Mouse (Mus musculus) common myeloid progenitor, adult 5-6 weeks (primary cell): ENCODE measurements at regions not wholly inside any gene's neighbourhood (a gene's known extent, or its start where the extent isn't known, plus 50 kb on each side); places are given as distances from the start of the nearest gene placed in this dataset.

ENCODE experiments used
- ATAC-seq: replicated peaks from 2 replicates; pipeline ENCODE4 v1.8.0; 2016; ENCODE audit warnings: low read depth, mild to moderate bottlenecking, moderate TSS enrichment, inconsistent platforms; ENCODE audit not compliant: poor library complexity, severe bottlenecking

- no peak for ATAC-seq
Measured at GRCm38 (mm10) chr8:26655897-26656296, 321.2 kb upstream of the Zfp703 start.

- no peak for ATAC-seq
Measured at GRCm38 (mm10) chr8:26656310-26657075, 320.6 kb upstream of the Zfp703 start.

- peak; percentile 90 for ATAC-seq
Measured at GRCm38 (mm10) chr8:26659381-26659780, 317.7 kb upstream of the Zfp703 start.

GRCm38 (mm10) chr8:26669541-26669940 lies 307.6 kb upstream of the Zfp703 start:
- ATAC-seq: no peak

- no peak for ATAC-seq
Measured at GRCm38 (mm10) chr8:26672486-26673395, 304.4 kb upstream of the Zfp703 start.

- no peak for ATAC-seq
Measured at GRCm38 (mm10) chr8:26677584-26678138, 299.5 kb upstream of the Zfp703 start.

GRCm38 (mm10) chr8:26680891-26681381 lies 296.2 kb upstream of the Zfp703 start:
- ATAC-seq: 0 out of 2 replicates have a peak, but pooled peaks have one; percentile 11

DNA sequence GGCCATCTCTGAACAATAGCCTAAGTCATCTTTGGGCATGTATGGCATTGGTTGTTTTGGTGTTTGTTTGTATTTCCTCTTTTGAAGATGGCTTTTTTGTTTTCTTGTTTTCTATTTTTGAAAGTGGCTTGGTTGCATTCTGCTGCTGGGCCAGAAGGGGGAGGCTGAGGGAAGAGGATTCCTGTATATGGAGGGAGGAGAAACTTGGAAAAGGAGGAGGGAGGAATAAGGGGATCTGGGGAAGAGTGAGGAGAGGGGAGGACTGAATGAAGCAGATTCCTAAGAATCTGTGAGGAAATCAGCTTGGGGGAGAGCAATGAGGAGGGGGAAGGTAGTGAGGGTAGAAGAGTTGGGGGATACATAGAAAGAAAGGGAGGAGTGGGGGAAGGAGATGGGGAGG lies 290.0 kb upstream of the Zfp703 start:
- ATAC-seq: no peak

DNA sequence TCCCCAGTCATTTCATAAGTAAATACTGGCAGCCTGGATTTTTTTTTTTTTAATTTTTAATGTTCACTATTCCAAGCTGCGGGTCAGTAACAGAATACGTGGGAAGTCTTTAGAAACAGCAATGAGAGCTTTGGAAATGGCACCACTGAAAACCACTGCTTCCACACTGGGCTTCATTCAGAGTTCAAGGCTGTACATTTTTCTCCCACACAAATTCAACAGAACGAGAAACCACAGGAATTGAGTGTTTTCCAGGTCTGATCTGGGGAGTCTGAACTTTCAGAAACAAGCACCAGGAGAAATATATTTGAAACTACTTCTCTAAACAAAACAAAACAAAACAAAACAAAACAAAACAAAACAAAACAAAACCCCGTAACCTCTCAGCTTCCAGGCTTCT lies 289.1 kb upstream of the Zfp703 start:
- ATAC-seq: no peak

DNA sequence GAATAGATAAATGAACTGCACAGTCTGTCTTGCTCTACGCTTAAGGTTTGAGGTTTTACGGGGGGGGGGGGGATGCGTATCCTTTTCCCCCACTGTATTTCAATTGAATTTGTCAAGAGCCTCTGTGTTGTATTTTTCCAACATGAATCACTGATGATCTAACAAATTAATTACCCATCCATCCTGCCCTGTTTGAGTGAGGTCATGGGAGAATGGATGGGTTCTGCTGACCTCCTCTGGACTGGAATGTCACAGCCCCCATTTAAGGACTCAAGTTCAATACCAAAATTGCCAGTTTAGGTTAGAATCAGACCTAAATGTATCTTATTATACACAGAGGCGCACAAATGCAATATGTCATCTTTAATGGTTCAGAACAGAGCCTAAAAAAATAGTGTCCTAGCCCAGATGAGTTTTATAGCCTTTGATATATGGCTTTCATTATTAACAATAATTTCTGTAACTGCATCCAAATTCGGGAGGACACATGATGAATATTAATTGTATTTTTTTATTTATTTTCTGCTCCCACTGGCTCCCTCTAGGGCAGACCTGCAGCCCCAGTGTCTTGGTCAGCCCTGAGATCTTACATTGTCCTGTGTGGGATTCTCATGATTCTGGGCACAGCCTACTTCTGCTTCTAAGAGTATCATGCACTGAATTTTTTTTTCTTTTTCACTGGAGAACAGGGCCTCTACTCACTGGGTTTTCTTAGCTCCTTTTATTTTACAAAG lies 288.2 kb upstream of the Zfp703 start:
- no peak for ATAC-seq

- ATAC-seq: peak; percentile 74
Measured at GRCm38 (mm10) chr8:26689479-26690177, 287.5 kb upstream of the Zfp703 start.

DNA sequence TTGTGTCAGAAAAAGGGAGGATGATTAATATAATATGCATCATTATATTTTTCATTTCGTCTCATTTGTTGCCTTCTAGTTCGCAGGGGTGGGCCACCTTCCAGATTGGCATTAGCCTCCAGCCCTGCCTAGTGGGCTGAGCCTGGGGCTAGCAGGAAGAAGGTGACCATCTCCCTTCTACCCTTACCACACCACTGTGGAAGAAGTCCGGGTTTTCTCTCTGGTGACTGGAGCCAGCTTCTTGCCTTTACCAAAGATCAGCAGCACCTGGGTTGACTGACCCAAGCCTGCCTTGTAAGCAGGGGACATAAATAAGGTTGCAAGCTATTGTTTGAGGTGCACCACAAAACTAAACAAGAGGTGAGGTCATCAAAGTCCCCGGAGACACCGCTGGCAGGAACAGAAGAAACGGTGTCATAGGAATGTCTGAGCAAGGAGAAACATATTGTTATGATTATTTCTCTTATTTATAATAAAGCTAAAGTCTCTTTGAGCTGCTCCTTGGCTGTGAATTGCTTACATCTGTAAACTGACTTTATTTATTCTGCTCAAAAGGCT lies 286.9 kb upstream of the Zfp703 start:
- peak; percentile 33; the same call in 1 of the 2 replicates for ATAC-seq

- ATAC-seq: peak; percentile 68
Measured at GRCm38 (mm10) chr8:26697579-26698084, 279.5 kb upstream of the Zfp703 start.

GRCm38 (mm10) chr8:26698580-26698979 lies 278.5 kb upstream of the Zfp703 start:
- peak; percentile 93 for ATAC-seq

DNA sequence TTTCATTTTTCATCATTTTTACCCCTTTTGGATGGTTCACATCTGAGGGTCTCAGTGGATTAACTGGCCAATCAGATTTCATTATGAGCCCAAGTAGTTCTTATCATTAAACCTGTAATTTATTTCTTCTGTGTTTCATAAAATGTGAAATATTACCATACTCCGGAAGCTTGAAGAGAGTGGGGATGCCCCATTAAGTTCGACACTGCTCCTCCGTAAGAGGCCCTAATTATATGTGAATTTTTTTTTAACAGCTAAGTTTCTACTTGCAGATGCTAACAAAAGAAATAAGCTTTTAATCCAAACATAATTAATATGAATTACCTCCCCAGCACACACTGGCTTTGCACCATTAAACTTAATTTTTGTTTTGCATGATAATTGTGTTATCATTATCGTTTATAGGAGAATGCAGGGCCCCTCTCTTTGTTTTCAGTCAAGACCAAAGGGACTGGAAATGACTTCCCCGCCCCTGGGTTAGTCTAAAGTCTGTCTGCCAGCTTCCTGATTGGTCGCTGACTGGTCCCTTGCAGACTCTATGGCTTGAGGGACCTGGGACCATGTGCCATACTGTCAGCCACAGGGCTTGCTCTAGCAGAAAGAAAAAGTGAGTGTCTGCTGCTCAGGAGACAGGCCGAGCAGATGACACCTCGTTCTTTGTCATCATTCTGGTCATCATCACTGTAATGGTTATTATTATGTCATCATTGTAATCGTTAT lies 270.9 kb upstream of the Zfp703 start:
- ATAC-seq: no peak

GRCm38 (mm10) chr8:26706768-26707156 lies 270.4 kb upstream of the Zfp703 start:
- ATAC-seq: no peak

DNA sequence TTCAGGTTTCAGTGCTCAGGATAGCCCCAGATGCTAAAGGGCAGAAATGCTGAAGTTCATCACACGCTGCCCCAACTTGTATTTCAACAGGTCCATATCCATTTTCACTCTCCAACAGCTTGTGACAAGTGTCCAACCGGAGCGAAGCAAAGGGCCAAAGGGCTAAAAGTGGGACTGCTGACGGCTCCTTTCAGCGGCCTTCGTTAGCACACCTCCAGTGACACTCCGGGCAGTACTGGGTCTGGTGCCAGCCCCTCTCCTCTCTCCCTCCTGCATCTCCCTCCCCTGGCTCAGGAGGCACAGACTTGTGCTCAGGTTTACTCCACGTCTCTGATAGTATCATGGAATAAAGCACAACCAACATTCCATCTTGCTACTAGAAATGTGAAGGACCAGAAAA lies 263.3 kb upstream of the Zfp703 start:
- no peak for ATAC-seq

- ATAC-seq: no peak
Measured at GRCm38 (mm10) chr8:26714714-26715113, 262.4 kb upstream of the Zfp703 start.
